Mouse (Mus musculus): ENCODE data around the gene Tgfb1i1. TPM values are rescaled to one million over a fixed set of nuclear protein-coding genes. Genes with fewer than 3 reads are reported as not detected.

Gene Tgfb1i1
- polyA plus RNA-seq, 1 experiment from 2014 or later = 153 TPM

DNA sequence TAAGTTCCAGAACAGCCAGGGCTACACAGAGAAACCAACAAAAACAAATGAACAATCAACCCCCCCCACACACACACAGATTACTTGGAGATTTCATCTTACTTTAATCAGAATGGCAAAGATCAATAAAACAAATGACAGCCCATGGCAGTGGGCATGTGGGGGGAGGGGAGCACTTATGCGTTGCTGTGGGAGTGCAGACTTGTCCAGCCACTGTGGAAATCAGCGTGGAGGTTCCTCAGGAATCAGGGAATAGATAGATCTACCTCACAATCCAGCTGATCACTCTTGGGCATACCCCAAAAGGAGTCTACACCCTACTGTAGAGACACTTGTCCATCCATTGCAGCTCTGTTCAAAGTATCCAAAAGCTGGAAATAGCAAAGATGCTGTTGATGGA lies 8.4 kb downstream of the Tgfb1i1 start:
- Histone ChIP-seq H3K36me3 (ENCODE audit: control insufficient read depth, insufficient read depth, low read length) (peaks cover 47% of the 10 kb centered on the region), H3K4me3 (ENCODE audit: control insufficient read depth in 1 of 2, insufficient read depth in 1 of 2, low read depth in 1 of 2, low read length in 2 of 2) (no peak overlapping the region), H3K4me1 (ENCODE audit: control insufficient read depth in 2 of 2, insufficient read depth in 2 of 2, low read length in 2 of 2) (peaks cover 12 to 14% of the 10 kb centered on the region in 2 experiments), H3K27me3 (ENCODE audit: control insufficient read depth, insufficient read depth, low read length) (no peaks in the 10 kb centered on the region), H3K4me2 (ENCODE audit: low read length) (no peak overlapping the region), H3K9ac (ENCODE audit: low read length) (no peak overlapping the region), H3K9me3 (ENCODE audit: control insufficient read depth, low read length) (no peaks in the 10 kb centered on the region), H3K27ac (replicated peaks in 1 of 2; ENCODE audit: control insufficient read depth in 1 of 2, insufficient read depth in 1 of 2, low read depth in 2 of 2, low read length in 2 of 2) (no peak overlapping the region)
- ATAC-seq (ENCODE audit: insufficient number of reproducible peaks, insufficient read depth, low FRiP score, low read depth) = no peak
- 60% methylated on average over 2 of the region's 2 CpGs for WGBS

DNA sequence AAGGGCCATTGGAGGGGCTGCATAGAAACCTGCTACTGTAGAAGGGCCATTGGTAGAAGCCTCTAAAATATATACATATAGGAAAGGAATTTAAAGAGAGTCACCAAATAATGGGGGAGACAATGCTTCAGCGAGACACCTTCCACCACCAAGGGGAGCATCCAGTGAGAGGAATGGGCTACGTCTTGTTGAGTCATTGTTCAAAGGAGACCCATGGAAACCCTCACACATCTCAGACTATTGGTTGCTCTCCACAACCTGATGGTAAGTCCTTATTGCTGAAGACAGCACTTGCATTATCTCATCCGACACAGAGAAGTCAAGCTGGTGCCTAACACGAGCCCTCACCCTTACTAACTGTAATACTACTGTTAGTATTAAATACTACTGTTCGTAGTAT lies 9.1 kb downstream of the Tgfb1i1 start:
- ATAC-seq (ENCODE audit: insufficient number of reproducible peaks, insufficient read depth, low FRiP score, low read depth) = no peak
- Histone ChIP-seq H3K9me3 (ENCODE audit: control insufficient read depth, low read length) (no peaks in the 10 kb centered on the region), H3K4me3 (ENCODE audit: control insufficient read depth in 1 of 2, insufficient read depth in 1 of 2, low read depth in 1 of 2, low read length in 2 of 2) (no peak overlapping the region), H3K9ac (ENCODE audit: low read length) (no peak overlapping the region), H3K4me2 (ENCODE audit: low read length) (no peak overlapping the region), H3K4me1 (ENCODE audit: control insufficient read depth in 2 of 2, insufficient read depth in 2 of 2, low read length in 2 of 2) (peaks cover 12 to 14% of the 10 kb centered on the region in 2 experiments), H3K36me3 (ENCODE audit: control insufficient read depth, insufficient read depth, low read length) (peaks cover 39% of the 10 kb centered on the region), H3K27ac (replicated peaks in 1 of 2; ENCODE audit: control insufficient read depth in 1 of 2, insufficient read depth in 1 of 2, low read depth in 2 of 2, low read length in 2 of 2) (no peak overlapping the region), H3K27me3 (ENCODE audit: control insufficient read depth, insufficient read depth, low read length) (no peaks in the 10 kb centered on the region)
- 88% methylated on average over 5 of the region's 5 CpGs for WGBS

DNA sequence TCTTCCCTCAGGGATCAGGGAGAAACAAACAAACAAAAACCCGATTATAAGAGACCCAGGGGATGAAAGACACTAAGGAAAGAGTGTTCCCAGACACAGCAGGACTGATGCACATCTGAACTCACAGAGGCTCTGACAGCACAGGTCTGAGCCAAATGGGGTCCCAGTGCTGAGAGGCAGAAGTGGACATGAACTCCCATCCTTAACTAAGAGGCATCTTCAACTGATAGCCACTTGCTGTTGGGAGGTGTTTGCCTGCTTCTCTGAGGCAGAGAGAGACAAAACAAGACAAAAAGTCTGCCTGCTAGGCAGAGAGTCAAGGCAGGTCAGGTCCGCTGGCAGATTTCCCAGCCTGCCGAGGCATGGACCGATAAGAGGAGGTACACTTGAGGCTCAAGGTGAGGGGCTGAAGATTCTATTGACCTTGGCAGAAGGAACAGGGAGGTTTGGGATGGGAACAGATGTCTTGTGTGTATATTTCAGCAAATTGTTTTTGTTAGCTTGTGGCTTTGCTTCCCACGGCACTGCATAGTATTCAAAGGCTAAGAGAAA lies 10.2 kb downstream of the Tgfb1i1 start:
- WGBS = 12% methylated on average over 5 of the region's 5 CpGs
- H3K9ac ChIP-seq (ENCODE audit: low read length) = peak overlapping the region; percentile 21
- H3K4me3 ChIP-seq (ENCODE audit: control insufficient read depth in 1 of 2, insufficient read depth in 1 of 2, low read depth in 1 of 2, low read length in 2 of 2) = no peak overlapping the region
- H3K27me3 ChIP-seq (ENCODE audit: control insufficient read depth, insufficient read depth, low read length) = no peaks in the 10 kb centered on the region
- peak overlapping the region in 1 of 2 experiments; percentile 62; a peak in 2 of 4 replicates for H3K27ac ChIP-seq (replicated peaks in 1 of 2; ENCODE audit: control insufficient read depth in 1 of 2, insufficient read depth in 1 of 2, low read depth in 2 of 2, low read length in 2 of 2)
- H3K9me3 ChIP-seq (ENCODE audit: control insufficient read depth, low read length) = no peaks in the 10 kb centered on the region
- H3K36me3 ChIP-seq (ENCODE audit: control insufficient read depth, insufficient read depth, low read length) = peaks cover 28% of the 10 kb centered on the region
- 0 out of 2 replicates have a peak, but pooled peaks have one; percentile 40 for ATAC-seq (ENCODE audit: insufficient number of reproducible peaks, insufficient read depth, low FRiP score, low read depth)
- H3K4me2 ChIP-seq (ENCODE audit: low read length) = peak overlapping the region; percentile 32
- peaks cover 12 to 14% of the 10 kb centered on the region in 2 experiments for H3K4me1 ChIP-seq (ENCODE audit: control insufficient read depth in 2 of 2, insufficient read depth in 2 of 2, low read length in 2 of 2)

DNA sequence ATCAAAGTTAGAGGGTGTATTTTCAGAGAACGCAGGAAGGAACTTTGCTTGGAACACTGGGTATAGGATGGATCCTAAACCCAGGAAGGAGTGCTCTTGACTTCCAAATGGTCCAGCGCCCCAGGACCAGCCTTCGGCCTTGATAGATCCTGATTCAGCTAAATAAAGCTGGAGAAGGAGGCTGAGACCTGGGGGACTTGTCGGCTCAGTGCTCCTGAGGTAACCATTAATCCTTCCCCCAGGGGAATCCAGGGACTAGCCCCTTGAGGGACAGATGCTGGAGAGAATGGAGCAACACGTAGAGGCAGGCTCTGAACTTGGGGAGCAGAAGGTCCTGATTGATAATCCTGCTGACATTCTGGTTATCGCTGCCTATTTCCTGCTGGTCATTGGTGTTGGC lies 18.8 kb downstream of the Tgfb1i1 start, which contains the start of gene Slc5a2:
Slc5a2 (plus strand) TSS at position 247 of the 400 bp plus-strand sequence.
- Histone ChIP-seq H3K27me3 (ENCODE audit: control insufficient read depth, insufficient read depth, low read length) (no peaks in the 10 kb centered on the region), H3K36me3 (ENCODE audit: control insufficient read depth, insufficient read depth, low read length) (no peaks in the 10 kb centered on the region), H3K4me1 (ENCODE audit: control insufficient read depth in 2 of 2, insufficient read depth in 2 of 2, low read length in 2 of 2) (peaks cover 0 to 4% of the 10 kb centered on the region in 2 experiments; a peak in 2 of 4 replicates), H3K4me2 (ENCODE audit: low read length) (no peak within 1 kb of the TSS), H3K27ac (replicated peaks in 1 of 2; ENCODE audit: control insufficient read depth in 1 of 2, insufficient read depth in 1 of 2, low read depth in 2 of 2, low read length in 2 of 2) (no peak within 1 kb of the TSS), H3K4me3 (ENCODE audit: control insufficient read depth in 1 of 2, insufficient read depth in 1 of 2, low read depth in 1 of 2, low read length in 2 of 2) (no peak within 1 kb of the TSS), H3K9ac (ENCODE audit: low read length) (no peak within 1 kb of the TSS), H3K9me3 (ENCODE audit: control insufficient read depth, low read length) (no peaks in the 10 kb centered on the region)
- ATAC-seq (ENCODE audit: insufficient number of reproducible peaks, insufficient read depth, low FRiP score, low read depth) = no peak
- 83% methylated on average over 6 of the region's 6 CpGs for WGBS

DNA sequence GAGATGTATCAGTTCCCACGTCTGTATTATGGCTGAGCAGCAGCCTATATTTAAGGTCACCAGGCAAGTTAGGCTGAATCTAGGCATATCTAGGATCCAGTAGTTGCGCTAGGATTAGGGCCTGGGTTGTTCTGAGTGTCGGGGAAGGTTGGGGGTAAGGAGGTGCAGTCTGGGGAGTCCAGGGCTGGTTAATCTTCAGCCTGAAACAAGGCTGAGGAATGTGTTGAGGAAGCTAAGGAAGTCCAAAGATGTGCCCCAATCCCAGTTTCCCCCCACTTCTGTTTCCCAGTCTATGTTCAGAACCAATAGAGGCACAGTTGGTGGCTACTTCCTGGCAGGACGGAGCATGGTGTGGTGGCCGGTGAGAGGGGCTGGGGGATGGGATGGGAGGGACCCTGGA lies 19.4 kb downstream of the Tgfb1i1 start:
- no peak overlapping the region for H3K27ac ChIP-seq (replicated peaks in 1 of 2; ENCODE audit: control insufficient read depth in 1 of 2, insufficient read depth in 1 of 2, low read depth in 2 of 2, low read length in 2 of 2)
- no peaks in the 10 kb centered on the region for H3K36me3 ChIP-seq (ENCODE audit: control insufficient read depth, insufficient read depth, low read length)
- H3K4me1 ChIP-seq (ENCODE audit: control insufficient read depth in 2 of 2, insufficient read depth in 2 of 2, low read length in 2 of 2) = peaks cover 0 to 7% of the 10 kb centered on the region in 2 experiments; a peak in 3 of 4 replicates
- WGBS = 75% methylated on average over 5 of the region's 5 CpGs
- no peaks in the 10 kb centered on the region for H3K27me3 ChIP-seq (ENCODE audit: control insufficient read depth, insufficient read depth, low read length)
- no peak overlapping the region for H3K4me2 ChIP-seq (ENCODE audit: low read length)
- no peaks in the 10 kb centered on the region for H3K9me3 ChIP-seq (ENCODE audit: control insufficient read depth, low read length)
- H3K4me3 ChIP-seq (ENCODE audit: control insufficient read depth in 1 of 2, insufficient read depth in 1 of 2, low read depth in 1 of 2, low read length in 2 of 2) = no peak overlapping the region
- no peak for ATAC-seq (ENCODE audit: insufficient number of reproducible peaks, insufficient read depth, low FRiP score, low read depth)
- H3K9ac ChIP-seq (ENCODE audit: low read length) = no peak overlapping the region

DNA sequence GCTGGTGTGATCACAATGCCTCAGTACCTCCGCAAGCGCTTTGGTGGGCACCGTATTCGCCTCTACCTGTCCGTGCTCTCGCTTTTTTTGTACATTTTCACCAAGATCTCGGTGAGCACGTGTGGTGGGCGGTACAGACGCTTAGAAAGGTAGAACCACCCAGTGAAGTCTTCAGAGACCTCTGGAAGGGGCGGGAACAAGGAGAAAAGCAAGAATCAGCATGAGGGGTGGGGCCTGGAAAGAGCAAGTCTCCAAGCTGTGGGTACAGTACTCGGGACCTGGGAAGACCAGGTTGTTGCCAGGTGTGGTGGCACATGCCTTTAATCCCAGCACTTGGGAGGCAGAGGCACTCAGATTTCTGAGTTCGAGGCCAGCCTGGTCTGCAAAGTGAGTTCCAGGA lies 20.8 kb downstream of the Tgfb1i1 start:
- no peak overlapping the region for H3K4me2 ChIP-seq (ENCODE audit: low read length)
- H3K4me1 ChIP-seq (ENCODE audit: control insufficient read depth in 2 of 2, insufficient read depth in 2 of 2, low read length in 2 of 2) = peaks cover 0 to 7% of the 10 kb centered on the region in 2 experiments; a peak in 3 of 4 replicates
- WGBS = 61% methylated on average over 13 of the region's 13 CpGs
- H3K4me3 ChIP-seq (ENCODE audit: control insufficient read depth in 1 of 2, insufficient read depth in 1 of 2, low read depth in 1 of 2, low read length in 2 of 2) = no peak overlapping the region
- H3K9me3 ChIP-seq (ENCODE audit: control insufficient read depth, low read length) = no peaks in the 10 kb centered on the region
- H3K27me3 ChIP-seq (ENCODE audit: control insufficient read depth, insufficient read depth, low read length) = no peaks in the 10 kb centered on the region
- no peak overlapping the region for H3K9ac ChIP-seq (ENCODE audit: low read length)
- H3K36me3 ChIP-seq (ENCODE audit: control insufficient read depth, insufficient read depth, low read length) = peaks cover 12% of the 10 kb centered on the region
- ATAC-seq (ENCODE audit: insufficient number of reproducible peaks, insufficient read depth, low FRiP score, low read depth) = no peak
- no peak overlapping the region for H3K27ac ChIP-seq (replicated peaks in 1 of 2; ENCODE audit: control insufficient read depth in 1 of 2, insufficient read depth in 1 of 2, low read depth in 2 of 2, low read length in 2 of 2)

DNA sequence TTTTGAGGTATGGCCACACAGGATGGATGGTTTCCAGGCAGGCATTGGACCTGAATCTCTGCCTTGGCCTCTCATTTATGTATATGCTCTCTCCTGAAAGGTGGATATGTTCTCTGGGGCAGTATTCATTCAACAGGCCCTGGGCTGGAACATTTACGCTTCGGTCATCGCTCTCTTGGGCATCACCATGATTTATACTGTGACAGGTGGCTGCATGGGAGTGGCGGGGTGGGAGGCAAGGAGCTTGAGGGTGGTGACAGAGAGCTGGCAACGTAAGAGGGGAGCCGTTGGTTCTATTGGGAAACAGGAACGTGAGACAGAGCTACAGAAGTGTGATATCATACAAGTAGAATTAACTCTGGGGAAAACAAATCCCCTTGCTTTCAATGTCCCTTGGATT lies 21.2 kb downstream of the Tgfb1i1 start:
- ATAC-seq (ENCODE audit: insufficient number of reproducible peaks, insufficient read depth, low FRiP score, low read depth) = no peak
- no peaks in the 10 kb centered on the region for H3K9me3 ChIP-seq (ENCODE audit: control insufficient read depth, low read length)
- 76% methylated on average over 7 of the region's 7 CpGs for WGBS

DNA sequence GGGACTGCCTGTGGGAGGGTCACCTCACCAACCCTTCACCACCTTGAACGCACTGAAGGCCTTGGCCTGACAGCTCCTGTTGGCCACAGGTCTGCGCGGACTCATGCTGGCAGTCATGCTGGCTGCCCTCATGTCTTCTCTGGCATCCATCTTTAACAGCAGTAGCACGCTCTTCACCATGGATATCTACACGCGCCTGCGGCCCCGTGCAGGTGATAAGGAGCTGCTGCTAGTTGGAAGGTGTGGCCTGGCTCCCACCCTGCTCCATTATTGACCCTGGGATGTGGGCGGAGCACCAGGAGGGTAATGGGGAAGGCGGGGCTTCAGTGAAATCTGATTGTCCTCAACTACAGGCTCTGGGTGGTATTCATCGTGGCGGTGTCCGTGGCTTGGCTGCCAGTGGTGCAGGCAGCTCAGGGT lies 23.8 kb downstream of the Tgfb1i1 start:
- peak; percentile 53; the same call in 1 of the 2 replicates for ATAC-seq (ENCODE audit: insufficient number of reproducible peaks, insufficient read depth, low FRiP score, low read depth)
- Histone ChIP-seq H3K9me3 (ENCODE audit: control insufficient read depth, low read length) (no peaks in the 10 kb centered on the region), H3K36me3 (ENCODE audit: control insufficient read depth, insufficient read depth, low read length) (peaks cover 41% of the 10 kb centered on the region), H3K4me1 (ENCODE audit: control insufficient read depth in 2 of 2, insufficient read depth in 2 of 2, low read length in 2 of 2) (peaks cover 0 to 7% of the 10 kb centered on the region in 2 experiments; a peak in 3 of 4 replicates), H3K27ac (replicated peaks in 1 of 2; ENCODE audit: control insufficient read depth in 1 of 2, insufficient read depth in 1 of 2, low read depth in 2 of 2, low read length in 2 of 2) (no peak overlapping the region), H3K9ac (ENCODE audit: low read length) (no peak overlapping the region), H3K4me2 (ENCODE audit: low read length) (peak overlapping the region; percentile 30; the same call in 1 of the 2 replicates), H3K4me3 (ENCODE audit: control insufficient read depth in 1 of 2, insufficient read depth in 1 of 2, low read depth in 1 of 2, low read length in 2 of 2) (no peak overlapping the region), H3K27me3 (ENCODE audit: control insufficient read depth, insufficient read depth, low read length) (no peaks in the 10 kb centered on the region)
- 25% methylated on average over 13 of the region's 13 CpGs for WGBS

More for the DNA sequence above, 21.2 kb downstream of the Tgfb1i1 start:
- H3K4me1 ChIP-seq (ENCODE audit: control insufficient read depth in 2 of 2, insufficient read depth in 2 of 2, low read length in 2 of 2) = peaks cover 0 to 7% of the 10 kb centered on the region in 2 experiments; a peak in 3 of 4 replicates
- H3K27ac ChIP-seq (replicated peaks in 1 of 2; ENCODE audit: control insufficient read depth in 1 of 2, insufficient read depth in 1 of 2, low read depth in 2 of 2, low read length in 2 of 2) = no peak overlapping the region
- no peak overlapping the region for H3K4me2 ChIP-seq (ENCODE audit: low read length)
- H3K36me3 ChIP-seq (ENCODE audit: control insufficient read depth, insufficient read depth, low read length) = peaks cover 15% of the 10 kb centered on the region
- H3K4me3 ChIP-seq (ENCODE audit: control insufficient read depth in 1 of 2, insufficient read depth in 1 of 2, low read depth in 1 of 2, low read length in 2 of 2) = no peak overlapping the region
- H3K9ac ChIP-seq (ENCODE audit: low read length) = no peak overlapping the region
- H3K27me3 ChIP-seq (ENCODE audit: control insufficient read depth, insufficient read depth, low read length) = no peaks in the 10 kb centered on the region

Measured in heart, embryonic 14.5 days (tissue).